Mouse (Mus musculus) E14TG2a.4 (cell line): ENCODE measurements at regions not wholly inside any gene's neighbourhood (a gene's known extent, or its start where the extent isn't known, plus 50 kb on each side); places are given as distances from the start of the nearest gene placed in this dataset.

Source experiments
- CTCF ChIP-seq: conservative IDR thresholded peaks from 2 replicates; pipeline ENCODE4 v1.5.1; 2014; ENCODE audit warnings: low read length
- NANOG ChIP-seq: IDR thresholded peaks from 2 replicates; pipeline ENCODE4 v1.6.1; 2014; ENCODE audit warnings: borderline replicate concordance, low read length, mixed read lengths
- POU5F1 ChIP-seq: IDR thresholded peaks from 2 replicates; pipeline ENCODE4 v1.6.1; 2014; ENCODE audit warnings: low read length, borderline replicate concordance

GRCm38 (mm10) chr3:39560951-39561350 lies 674.2 kb downstream of the Fat4 start:
- no peak for TF ChIP-seq CTCF
- no peak for TF ChIP-seq POU5F1
- no peak for TF ChIP-seq NANOG
